Mouse (Mus musculus) urinary bladder, postnatal 25 days (tissue): ENCODE results near the gene Gm49318.
"Not testable (repeated sequence)": the region's sequence is repeated elsewhere in the genome, so short reads cannot be mapped to it uniquely, and the experiment has no call there.

Experiments
- DNase-seq: peaks from one replicate; pipeline ENCODE4 v3.0.0; 2022; ENCODE audit warnings: low spot score

The Gm49318 gene

GRCm38 (mm10) chr9:22070791-22071573, at the start of gene Gm49318, which contains the start of gene Zfp653:
TSS of gene Gm49318 (minus strand) at chr9:22071259.
TSS of gene Zfp653 (minus strand) at chr9:22071376.
- peak; percentile 94 for DNase-seq

- no peak for DNase-seq
Measured at GRCm38 (mm10) chr9:22119543-22119942, 48.5 kb upstream of the Gm49318 start.

GRCm38 (mm10) chr9:22117754-22118456, 46.8 kb upstream of the Gm49318 start:
- DNase-seq = peak; percentile 29

- peak; percentile 85 for DNase-seq
Measured at GRCm38 (mm10) chr9:22116740-22117426, 45.8 kb upstream of the Gm49318 start, which contains the start of gene Elof1. TSS of gene Elof1 (minus strand) at chr9:22117172.

GRCm38 (mm10) chr9:22116086-22116485, 45.0 kb upstream of the Gm49318 start:
- no peak for DNase-seq

GRCm38 (mm10) chr9:22115635-22116034, 44.6 kb upstream of the Gm49318 start:
- no peak for DNase-seq

GRCm38 (mm10) chr9:22108194-22108593, 37.1 kb upstream of the Gm49318 start:
- DNase-seq = no peak

GRCm38 (mm10) chr9:22099922-22100321, 28.9 kb upstream of the Gm49318 start:
- no peak for DNase-seq

GRCm38 (mm10) chr9:22098993-22099696, 28.1 kb upstream of the Gm49318 start, which contains the start of gene Cnn1:
TSS of gene Cnn1 (plus strand) at chr9:22099216.
- no peak for DNase-seq

GRCm38 (mm10) chr9:22095854-22096307, 24.8 kb upstream of the Gm49318 start:
- DNase-seq = peak; percentile 87

GRCm38 (mm10) chr9:22092746-22093145, 21.7 kb upstream of the Gm49318 start:
- no peak for DNase-seq

- DNase-seq = no peak
Measured at GRCm38 (mm10) chr9:22089986-22090385, 18.9 kb upstream of the Gm49318 start.

GRCm38 (mm10) chr9:22089281-22089680, 18.2 kb upstream of the Gm49318 start:
- no peak for DNase-seq

GRCm38 (mm10) chr9:22087034-22087618, 16.1 kb upstream of the Gm49318 start:
- no peak for DNase-seq

GRCm38 (mm10) chr9:22086012-22086411, 15.0 kb upstream of the Gm49318 start:
- no peak for DNase-seq

GRCm38 (mm10) chr9:22085022-22085834, 14.2 kb upstream of the Gm49318 start, which contains the start of gene Ecsit:
TSS of gene Ecsit (minus strand) at chr9:22085438.
- DNase-seq = peak; percentile 79

- DNase-seq = no peak
Measured at GRCm38 (mm10) chr9:22084667-22085021, 13.6 kb upstream of the Gm49318 start.

GRCm38 (mm10) chr9:22076223-22076622, 5.2 kb upstream of the Gm49318 start:
- DNase-seq = no peak

GRCm38 (mm10) chr9:22075778-22076177, 4.7 kb upstream of the Gm49318 start:
- DNase-seq = not testable (repeated sequence)

- no peak for DNase-seq
Measured at GRCm38 (mm10) chr9:22072276-22072675, 1.2 kb upstream of the Gm49318 start.
